Mouse (Mus musculus) ES-E14 (cell line): ENCODE data around the gene Gdpd5.

ENCODE experiments used
- CHD2 ChIP-seq: IDR thresholded peaks from 2 replicates; pipeline ENCODE4 v1.6.1; 2014; ENCODE audit warnings: mild to moderate bottlenecking, low read depth, low read length, inconsistent platforms
- HCFC1 ChIP-seq: IDR thresholded peaks from 2 replicates; pipeline ENCODE4 v1.6.1; 2012; ENCODE audit warnings: low read length, inconsistent platforms, borderline replicate concordance; ENCODE audit not compliant: insufficient read depth
- MAFK ChIP-seq: IDR thresholded peaks from 2 replicates; pipeline ENCODE4 v1.6.1; 2014; ENCODE audit warnings: mild to moderate bottlenecking, low read depth, low read length, inconsistent platforms; ENCODE audit not compliant: insufficient read depth
- ZNF384 ChIP-seq: IDR thresholded peaks from 2 replicates; pipeline ENCODE4 v1.6.1; 2012; ENCODE audit warnings: low read depth, low read length, inconsistent platforms

DNA sequence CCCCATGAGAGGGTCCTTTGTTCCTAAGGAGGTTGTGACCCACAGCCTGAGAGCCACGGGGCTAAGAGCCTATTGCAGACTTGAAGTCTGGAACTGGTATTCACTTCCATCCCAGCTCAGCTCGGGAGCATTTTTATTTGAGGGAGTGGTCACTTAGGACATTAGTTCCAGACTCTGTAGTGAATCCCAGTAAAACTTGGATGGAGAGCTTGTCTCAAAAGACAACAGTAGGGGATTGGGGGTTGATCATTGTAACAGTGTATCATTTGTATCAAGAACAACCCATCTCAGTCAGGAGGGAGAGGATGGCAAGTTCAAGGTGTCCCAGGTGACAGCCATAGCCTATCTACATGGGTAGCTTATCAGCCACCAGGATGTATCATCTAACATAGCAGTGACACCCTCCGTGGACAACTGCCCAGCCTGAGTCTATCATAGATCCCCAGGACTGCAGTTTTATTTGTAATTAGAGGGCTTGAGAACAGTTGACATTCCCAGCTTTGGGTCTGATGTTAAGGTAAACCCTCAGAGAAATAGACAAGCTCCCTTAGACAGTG is 95.4 kb downstream of the Gdpd5 start:
- TF ChIP-seq ZNF384: no peak
- TF ChIP-seq CHD2: no peak
- TF ChIP-seq HCFC1: no peak
- TF ChIP-seq MAFK: no peak
